Mouse (Mus musculus) cerebellum, postnatal 10 days (tissue): ENCODE measurements around the gene Caprin1.

Source experiments
- DNase-seq, 2 experiments: peaks; one replicate each; pipeline ENCODE4 v3.0.0; 2021; ENCODE audit warnings: mixed read lengths in 2 of 2

Caprin1 gene

GRCm38 (mm10) chr2:103796861-103797466, 485 bp downstream of the Caprin1 start:
- DNase-seq, result peak; percentile 93

GRCm38 (mm10) chr2:103796211-103796860, 1.1 kb downstream of the Caprin1 start:
- peak; percentile 72 for DNase-seq

- DNase-seq, result peak; percentile 75 to 85
Measured at GRCm38 (mm10) chr2:103795843-103796210, 1.6 kb downstream of the Caprin1 start.

GRCm38 (mm10) chr2:103792009-103792408, 5.4 kb downstream of the Caprin1 start:
- DNase-seq, result no peak

GRCm38 (mm10) chr2:103785735-103786134, 11.7 kb downstream of the Caprin1 start:
- no peak for DNase-seq

- DNase-seq, result peak; percentile 19 to 32
Measured at GRCm38 (mm10) chr2:103784621-103785020, 12.8 kb downstream of the Caprin1 start.

GRCm38 (mm10) chr2:103762492-103762891, 35.0 kb downstream of the Caprin1 start:
- DNase-seq, result no peak

GRCm38 (mm10) chr2:103761993-103762392, 35.5 kb downstream of the Caprin1 start:
- no peak for DNase-seq

- DNase-seq, result peak; percentile 99
Measured at GRCm38 (mm10) chr2:103760906-103761716, 36.3 kb downstream of the Caprin1 start, which contains the start of gene Nat10. Gene Nat10, minus strand, starts transcription at chr2:103761270.

GRCm38 (mm10) chr2:103760421-103760820, 37.0 kb downstream of the Caprin1 start:
- DNase-seq, result no peak

- DNase-seq, result no peak
Measured at GRCm38 (mm10) chr2:103755458-103756085, 41.9 kb downstream of the Caprin1 start.

- DNase-seq, result no peak
Measured at GRCm38 (mm10) chr2:103754614-103755013, 42.8 kb downstream of the Caprin1 start.

- DNase-seq, result no peak
Measured at GRCm38 (mm10) chr2:103751771-103752170, 45.7 kb downstream of the Caprin1 start.

- DNase-seq, result no peak
Measured at GRCm38 (mm10) chr2:103749091-103749490, 48.4 kb downstream of the Caprin1 start.

GRCm38 (mm10) chr2:103747891-103748290, 49.6 kb downstream of the Caprin1 start:
- no peak for DNase-seq

- no peak for DNase-seq
Measured at GRCm38 (mm10) chr2:103746761-103747160, 50.7 kb downstream of the Caprin1 start.

GRCm38 (mm10) chr2:103746096-103746495, 51.4 kb downstream of the Caprin1 start:
- no peak for DNase-seq

GRCm38 (mm10) chr2:103745481-103745880, 52.0 kb downstream of the Caprin1 start:
- DNase-seq, result peak; percentile 63 to 68

GRCm38 (mm10) chr2:103743988-103744387, 53.5 kb downstream of the Caprin1 start:
- DNase-seq, result peak; percentile 83 to 87

GRCm38 (mm10) chr2:103743536-103743935, 53.9 kb downstream of the Caprin1 start:
- no peak for DNase-seq

- no peak for DNase-seq
Measured at GRCm38 (mm10) chr2:103742821-103743220, 54.6 kb downstream of the Caprin1 start.

- peak; percentile 52 to 64 for DNase-seq
Measured at GRCm38 (mm10) chr2:103731423-103731822, 66.0 kb downstream of the Caprin1 start.

- peak; percentile 59 to 68 for DNase-seq
Measured at GRCm38 (mm10) chr2:103730999-103731398, 66.5 kb downstream of the Caprin1 start.
